Mouse (Mus musculus) frontal cortex, postnatal 36 days (tissue): ENCODE measurements around the gene Prdm16.

Source experiments
- DNase-seq, 2 experiments: peaks; one replicate each; pipeline ENCODE4 v3.0.0; 2022; ENCODE audit warnings: low spot score in 2 of 2

The Prdm16 gene

DNA sequence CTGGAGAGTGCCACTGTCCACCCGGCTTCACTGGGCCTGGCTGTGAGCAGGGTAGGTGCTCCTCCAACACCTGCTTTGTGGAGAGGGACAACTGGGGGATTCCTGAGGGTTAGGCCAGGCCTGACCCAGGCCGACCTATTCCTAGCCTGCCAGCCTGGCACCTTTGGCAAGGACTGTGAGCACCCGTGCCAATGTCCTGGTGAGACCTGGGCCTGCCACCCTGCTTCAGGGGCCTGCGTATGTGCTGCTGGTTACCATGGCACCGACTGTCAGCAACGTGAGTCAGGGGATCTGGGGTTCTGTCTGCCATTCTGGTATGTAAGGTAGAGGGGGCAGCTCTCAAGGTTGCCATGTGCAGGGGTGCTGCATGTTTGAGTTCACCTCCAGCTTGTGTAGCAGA, 369.2 kb downstream of the Prdm16 start:
- no peak for DNase-seq
